Mouse (Mus musculus) kidney, adult 11 months (tissue): ENCODE measurements around the gene Gm26620.

Source experiments
- DNase-seq: peaks from one replicate; pipeline ENCODE4 v3.0.0; 2022

Gene Gm26620

DNA sequence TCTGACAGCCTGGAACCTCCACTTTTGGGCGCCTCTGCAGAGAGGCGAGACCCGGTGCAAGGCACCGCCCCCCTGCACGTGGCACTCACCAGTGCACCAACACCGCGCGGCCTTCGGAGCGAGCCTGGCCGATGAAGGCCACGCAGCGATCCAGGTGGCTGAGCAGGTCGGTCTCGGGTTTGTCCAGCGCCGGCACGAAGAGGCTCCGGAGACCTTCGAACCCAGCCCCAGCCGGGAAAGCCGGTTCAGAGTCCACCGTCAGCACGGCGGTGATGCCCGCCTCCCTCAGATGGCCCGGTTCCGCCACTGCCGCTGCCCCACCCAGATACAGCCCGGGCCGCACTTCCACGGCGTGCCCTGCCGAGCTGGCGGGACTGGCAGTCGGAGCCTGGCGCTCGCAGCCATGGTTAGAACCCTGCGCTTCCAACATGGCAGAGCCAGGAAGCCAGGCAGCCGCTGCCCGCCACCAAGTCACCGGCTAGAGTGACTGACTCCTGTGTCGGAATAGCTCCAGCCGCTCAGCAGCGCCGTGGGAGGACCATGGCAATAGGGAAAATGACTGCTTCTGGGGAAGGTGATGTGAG lies at the start of gene Gm26620, which contains the start of gene Dusp12:
Gene Gm26620, plus strand, starts transcription at position 88 of the 584 bp plus-strand sequence.
Gene Dusp12, minus strand, starts transcription at position 563 of the 584 bp plus-strand sequence.
- peak; percentile 89 for DNase-seq

DNA sequence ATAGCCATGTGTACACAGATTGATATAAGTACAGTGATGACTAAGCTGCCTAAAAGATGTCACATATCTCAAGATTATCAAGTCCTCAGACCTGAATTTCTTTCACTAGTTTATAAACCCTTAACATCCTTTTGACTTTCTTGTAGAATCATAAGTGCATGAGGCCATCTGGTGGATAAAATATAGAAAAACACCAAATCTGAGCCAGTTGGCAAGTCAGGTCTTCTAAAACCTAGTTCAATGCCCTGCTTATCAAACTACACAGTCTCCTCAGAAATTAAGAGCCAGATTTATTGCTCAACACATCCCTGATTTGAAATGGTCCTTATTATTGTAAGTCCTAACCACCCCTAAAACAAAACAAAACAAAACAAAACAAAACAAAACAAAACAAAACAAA lies 45.2 kb upstream of the Gm26620 start:
- no peak for DNase-seq

DNA sequence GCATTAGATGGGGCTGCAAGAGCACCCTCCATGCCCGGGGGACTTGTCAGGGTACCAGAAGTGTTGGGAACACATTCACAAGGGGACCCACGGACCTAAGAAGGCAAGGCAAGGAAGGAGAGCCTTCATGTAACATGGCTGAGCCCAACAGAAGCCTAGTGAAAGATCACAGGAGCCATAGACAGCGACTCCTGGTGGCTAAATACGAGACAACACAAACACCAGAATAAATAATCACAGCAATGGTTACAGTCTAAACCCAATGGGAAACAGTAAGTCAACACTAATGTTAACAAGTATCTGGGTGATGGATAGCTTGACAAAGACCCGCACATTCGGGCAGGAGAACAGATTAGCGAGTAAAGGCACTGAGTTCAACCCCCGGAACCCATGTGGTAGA lies 40.5 kb upstream of the Gm26620 start:
- DNase-seq: no peak

DNA sequence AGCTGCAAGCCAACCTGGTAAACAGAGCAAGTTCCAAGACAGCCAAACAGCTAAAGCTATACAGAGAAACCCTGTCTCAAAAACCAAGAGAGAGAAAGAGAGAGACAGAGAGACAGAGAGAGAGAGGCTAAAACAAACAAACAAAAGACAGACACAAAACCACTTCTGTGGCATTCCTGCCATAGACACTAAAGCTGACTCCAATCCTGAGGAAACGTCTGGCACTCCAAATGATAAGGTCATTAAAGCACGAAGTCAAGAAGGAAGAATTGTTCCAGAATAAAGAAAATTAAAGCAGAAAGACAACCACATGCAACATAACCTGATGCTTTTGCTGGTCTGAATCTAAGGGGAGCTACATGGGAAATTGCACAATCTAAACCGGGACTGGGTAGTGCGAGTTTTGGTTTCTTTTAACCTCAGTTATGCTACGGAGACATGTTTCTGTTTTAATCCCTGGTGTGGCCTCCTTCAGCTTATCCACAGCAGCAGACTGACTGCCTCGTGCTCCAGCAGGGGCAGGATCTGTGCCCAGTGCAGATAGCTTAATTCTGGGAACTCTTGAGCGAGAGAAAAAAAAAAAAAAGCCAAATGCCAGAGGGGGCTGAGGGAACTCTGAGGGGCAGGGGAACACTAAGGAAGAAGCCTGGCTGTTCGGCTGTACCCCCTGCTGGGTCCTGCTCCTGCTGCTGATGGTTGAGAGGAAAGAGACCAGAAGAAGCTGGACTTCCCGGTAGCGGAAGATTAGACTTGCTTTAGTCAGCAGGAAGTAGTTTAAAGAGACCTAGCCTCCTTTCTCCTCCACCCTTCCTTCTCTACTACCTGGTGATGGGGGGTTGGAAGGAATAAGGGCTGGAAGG lies 39.2 kb upstream of the Gm26620 start:
- DNase-seq: no peak

GRCm38 (mm10) chr1:170850007-170850406 lies 34.9 kb upstream of the Gm26620 start:
- no peak for DNase-seq

DNA sequence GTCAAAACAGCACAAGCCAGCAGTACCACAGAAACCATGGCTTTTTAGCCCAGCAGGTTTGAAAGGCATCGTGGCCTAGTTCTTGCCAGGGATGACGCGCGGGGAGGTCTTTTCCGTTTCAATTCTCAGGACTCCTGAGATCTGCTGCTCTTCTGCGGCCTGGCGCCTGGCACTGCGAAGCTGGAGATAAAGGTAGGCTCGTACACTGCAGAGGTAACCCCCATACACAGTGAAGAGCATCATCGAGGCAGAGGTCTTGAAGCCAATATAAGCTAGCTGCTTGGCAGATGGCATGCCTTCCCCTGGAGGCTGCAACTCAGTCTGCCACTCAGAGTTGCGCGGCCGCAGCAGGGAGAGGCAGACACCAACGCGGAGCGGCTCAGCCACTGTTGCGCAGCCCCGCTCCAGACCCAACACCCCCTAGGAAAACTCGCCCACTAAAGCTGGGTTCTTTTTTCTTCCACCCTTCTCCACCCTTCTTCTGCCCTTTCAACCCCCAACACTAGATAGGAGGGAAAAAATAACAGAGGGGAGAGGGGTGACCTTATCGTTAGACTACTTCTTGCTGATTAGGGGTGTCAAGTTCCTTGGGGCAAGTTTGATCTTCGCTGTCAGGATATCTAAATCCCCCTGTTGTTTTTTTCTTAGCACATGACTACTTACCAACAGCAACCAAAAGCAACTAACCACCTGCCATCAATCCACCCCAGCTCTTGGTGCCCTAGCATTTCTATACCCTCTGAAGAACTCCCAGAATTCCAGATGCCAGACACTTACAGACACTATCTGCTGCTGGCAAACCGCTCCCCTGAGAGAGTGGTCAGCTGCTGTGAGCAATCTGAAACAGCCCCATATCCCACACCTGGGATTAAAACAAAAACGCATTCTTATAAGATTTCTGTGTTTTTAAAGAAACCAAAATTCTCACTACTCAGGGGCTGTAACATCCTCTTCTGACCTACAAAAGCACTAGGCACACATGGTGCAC lies 33.9 kb upstream of the Gm26620 start:
- DNase-seq: no peak

- DNase-seq: no peak
Observed at GRCm38 (mm10) chr1:170853604-170854003, 31.3 kb upstream of the Gm26620 start.

- DNase-seq: no peak
Observed at GRCm38 (mm10) chr1:170855056-170855760, 29.7 kb upstream of the Gm26620 start.

GRCm38 (mm10) chr1:170857369-170857768 lies 27.5 kb upstream of the Gm26620 start:
- no peak for DNase-seq

DNA sequence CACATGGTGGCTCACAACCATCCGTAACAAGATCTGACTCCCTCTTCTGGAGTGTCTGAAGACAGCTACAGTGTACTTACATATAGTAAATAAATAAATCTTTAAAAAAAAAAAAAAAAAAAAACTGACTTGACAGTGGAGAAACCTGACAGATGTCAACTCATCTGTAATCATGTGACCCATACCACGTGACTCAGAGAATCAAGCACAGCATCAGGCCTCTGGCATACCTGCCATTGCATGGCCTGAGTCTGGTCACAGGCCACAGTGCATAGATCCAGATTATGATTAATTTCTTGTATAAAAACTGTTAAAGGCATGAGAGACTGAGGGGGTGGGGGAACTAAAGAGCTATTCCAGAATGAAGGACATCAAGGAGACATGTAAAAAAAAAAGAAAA lies 26.0 kb upstream of the Gm26620 start:
- DNase-seq: no peak

- no peak for DNase-seq
Observed at GRCm38 (mm10) chr1:170861671-170862434, 23.0 kb upstream of the Gm26620 start.

GRCm38 (mm10) chr1:170862435-170862717 lies 22.5 kb upstream of the Gm26620 start:
- DNase-seq: no peak

DNA sequence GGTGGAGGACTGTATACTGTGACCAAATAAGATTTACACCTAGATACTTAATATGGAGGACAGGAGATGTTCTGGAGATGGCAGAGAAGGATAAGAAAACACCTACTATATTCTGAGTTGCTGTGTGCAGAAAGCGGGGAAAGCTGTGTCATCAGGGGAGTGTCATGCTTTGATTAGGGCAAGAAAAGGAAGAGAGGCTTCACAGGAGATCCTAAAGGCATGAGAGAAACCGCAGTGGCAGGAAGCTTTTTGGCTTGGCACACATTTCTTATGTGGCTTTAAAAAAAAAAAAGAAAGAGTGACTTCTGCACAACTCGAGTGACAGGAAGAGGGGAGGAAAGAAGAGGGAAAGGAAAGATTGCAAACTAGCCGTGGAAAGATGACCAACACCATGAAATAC lies 21.8 kb upstream of the Gm26620 start:
- no peak for DNase-seq

DNA sequence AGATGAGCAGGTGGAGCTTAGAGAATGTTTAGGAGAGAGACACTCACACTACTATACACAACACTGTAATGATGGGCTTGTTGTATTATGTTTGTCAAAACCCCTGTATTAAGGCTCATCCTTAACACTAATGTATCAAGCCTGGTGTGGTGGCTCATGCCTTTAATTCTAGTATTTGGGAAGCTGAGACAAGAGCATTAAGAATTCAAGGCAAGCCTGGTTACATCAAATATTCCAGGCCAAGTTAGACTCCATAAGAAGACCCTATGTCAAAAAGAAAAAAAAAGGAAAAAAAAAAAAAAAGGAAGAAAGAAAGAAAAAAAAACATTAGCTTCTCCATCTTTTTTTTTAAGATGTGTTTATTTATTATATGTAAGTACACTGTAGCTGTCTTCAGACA lies 20.6 kb upstream of the Gm26620 start:
- DNase-seq: no peak

DNA sequence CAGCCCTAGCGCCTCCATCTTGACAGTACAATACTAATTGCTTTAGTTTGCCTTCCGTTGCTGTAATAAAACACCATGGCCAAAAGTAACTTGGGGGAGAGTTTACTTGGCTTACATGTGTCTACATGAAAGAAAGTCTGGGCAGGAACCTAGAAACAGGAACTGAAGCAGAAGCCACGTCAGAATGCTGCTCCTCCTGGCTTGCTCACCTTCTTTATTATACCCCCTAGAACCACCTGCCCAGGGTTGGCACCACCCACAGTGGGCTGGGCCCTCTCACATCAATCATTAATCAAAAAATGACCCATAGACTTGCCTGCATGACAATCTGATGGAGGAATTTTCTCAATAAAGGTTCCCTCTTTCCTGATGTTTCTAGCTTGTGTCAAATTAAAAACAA lies 20.1 kb upstream of the Gm26620 start:
- DNase-seq: no peak

DNA sequence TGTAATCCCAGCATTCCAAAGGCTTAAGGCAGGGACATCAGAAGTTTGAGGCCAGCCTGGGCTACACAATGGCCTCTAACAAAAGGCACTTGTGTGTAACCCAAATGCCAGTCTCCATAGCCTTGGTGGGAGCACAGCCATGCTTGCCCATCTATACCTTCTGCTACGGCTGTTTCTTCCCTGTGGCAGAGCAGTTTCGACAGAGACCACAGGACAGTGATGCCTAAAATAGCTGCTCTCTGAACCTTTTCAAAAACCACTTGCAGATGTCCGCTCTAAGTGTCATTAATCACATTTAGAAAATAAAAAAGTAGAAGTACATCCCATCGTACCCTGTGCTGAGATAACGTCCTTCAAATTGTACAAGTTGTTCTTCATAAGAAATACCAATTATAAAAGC lies 19.5 kb upstream of the Gm26620 start:
- DNase-seq: no peak

GRCm38 (mm10) chr1:170866992-170867690 lies 17.7 kb upstream of the Gm26620 start:
- DNase-seq: no peak

- DNase-seq: peak; percentile 95
Observed at GRCm38 (mm10) chr1:170867691-170868105, 17.2 kb upstream of the Gm26620 start, which contains the start of gene Atf6. TSS of gene Atf6 (minus strand) at chr1:170867771.

- DNase-seq: peak; percentile 78
Observed at GRCm38 (mm10) chr1:170868107-170868904, 16.6 kb upstream of the Gm26620 start.

DNA sequence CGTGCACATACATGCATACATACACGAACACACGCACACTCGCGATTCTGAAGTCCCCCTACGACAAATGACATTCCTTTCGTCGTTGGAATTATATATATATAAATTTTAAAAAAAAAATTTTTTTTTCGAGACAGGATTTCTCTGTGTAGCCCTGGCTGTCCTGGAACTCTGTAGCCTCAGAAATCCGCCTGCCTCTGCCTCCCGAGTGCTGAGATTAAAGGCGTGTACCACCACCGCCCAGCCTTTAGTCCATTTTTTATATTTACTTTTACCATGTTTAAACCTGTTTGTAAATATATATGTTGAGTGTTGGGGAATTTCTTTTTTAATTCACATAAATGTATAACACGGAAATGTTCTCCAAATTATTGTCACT lies 16.0 kb upstream of the Gm26620 start:
- no peak for DNase-seq
